Mouse (Mus musculus) kidney, adult 11 months (tissue): ENCODE results near the gene Ccdc88c.
"Not testable (repeated sequence)": the region's sequence is repeated elsewhere in the genome, so short reads cannot be mapped to it uniquely, and the experiment has no call there.

ENCODE experiments used
- DNase-seq: peaks from one replicate; pipeline ENCODE4 v3.0.0; 2022

The Ccdc88c gene

GRCm38 (mm10) chr12:101016412-101016928, 12.4 kb downstream of the Ccdc88c start:
- no peak for DNase-seq

DNA sequence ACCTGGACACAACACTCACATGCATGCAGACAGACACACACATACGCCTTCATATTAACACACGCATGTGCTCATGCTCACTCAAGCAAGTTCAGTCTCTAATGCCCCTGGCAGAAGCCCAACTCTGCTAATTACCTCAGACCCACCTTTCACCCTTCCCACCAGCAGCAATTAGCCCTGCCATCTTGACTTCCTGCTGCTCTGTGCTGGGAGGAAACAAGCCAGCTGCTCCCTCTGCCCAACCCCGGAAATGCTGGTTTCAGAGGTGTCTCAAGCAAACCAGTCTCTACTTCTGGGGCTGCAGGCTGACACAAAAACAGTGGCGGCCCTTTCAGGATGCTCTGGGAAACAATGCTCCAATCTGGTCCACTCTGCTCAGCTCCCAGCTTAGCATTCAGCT, 12.9 kb downstream of the Ccdc88c start:
- no peak for DNase-seq

- no peak for DNase-seq
These were observed 13.7 kb downstream of the Ccdc88c start for GRCm38 (mm10) chr12:101015165-101015560.

- no peak for DNase-seq
These were observed 14.2 kb downstream of the Ccdc88c start for GRCm38 (mm10) chr12:101014549-101015164.

- DNase-seq: not testable (repeated sequence)
These were observed 15.2 kb downstream of the Ccdc88c start for GRCm38 (mm10) chr12:101013668-101014067.

DNA sequence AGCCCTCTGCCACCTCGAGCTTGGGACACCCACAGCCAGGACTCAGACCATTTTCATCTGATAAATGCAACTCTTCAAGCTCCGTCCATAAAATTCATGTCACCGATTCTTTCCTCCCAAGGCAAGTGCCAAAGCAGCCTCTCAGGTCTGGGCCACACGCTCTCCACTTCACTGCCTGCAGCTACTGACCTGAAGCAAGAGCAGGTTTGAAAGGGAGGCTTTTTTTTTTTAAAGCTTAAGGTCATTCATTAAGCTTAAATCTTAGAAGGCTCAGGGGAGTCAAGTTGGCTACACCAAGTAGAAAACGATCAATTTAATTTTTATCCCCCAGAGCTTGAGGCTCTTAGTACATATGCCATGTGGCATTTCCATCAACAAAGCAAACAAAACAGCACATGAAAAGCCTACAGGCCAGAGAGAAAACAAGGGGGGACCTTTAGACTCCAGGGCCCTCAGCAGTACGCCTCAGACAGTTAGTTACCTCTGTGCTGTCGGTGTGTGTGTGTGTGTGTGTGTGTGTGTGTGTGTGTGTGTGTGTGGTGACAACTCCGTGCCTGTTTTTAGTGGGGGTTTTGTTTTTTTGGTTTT, 15.7 kb downstream of the Ccdc88c start:
- DNase-seq: peak; percentile 55

GRCm38 (mm10) chr12:101012197-101013077, 16.4 kb downstream of the Ccdc88c start:
- DNase-seq: no peak

- no peak for DNase-seq
These were observed 17.8 kb downstream of the Ccdc88c start for GRCm38 (mm10) chr12:101011017-101011416.

- peak; percentile 79 for DNase-seq
These were observed 18.5 kb downstream of the Ccdc88c start for GRCm38 (mm10) chr12:101010148-101010920.

DNA sequence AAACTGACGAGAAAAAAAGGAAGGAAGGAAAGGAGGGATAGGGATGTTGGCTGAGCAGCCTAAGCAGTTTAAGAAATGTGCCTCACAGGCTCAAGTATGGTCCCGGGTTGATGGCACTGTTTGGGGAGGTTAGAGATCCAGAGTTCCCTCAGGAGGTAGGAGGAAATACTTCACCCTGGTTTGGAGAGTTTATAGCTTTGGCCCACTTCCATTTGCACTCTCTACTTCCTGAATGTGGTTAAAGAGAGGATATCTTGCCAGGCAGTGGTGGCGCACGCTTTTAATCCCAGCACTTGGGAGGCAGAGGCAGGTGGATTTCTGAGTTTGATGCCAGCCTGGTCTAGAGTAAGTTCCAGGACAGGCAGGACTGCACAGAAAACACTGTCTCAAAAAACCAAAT, 19.6 kb downstream of the Ccdc88c start:
- DNase-seq: no peak

GRCm38 (mm10) chr12:101008648-101009047, 20.2 kb downstream of the Ccdc88c start:
- DNase-seq: no peak

DNA sequence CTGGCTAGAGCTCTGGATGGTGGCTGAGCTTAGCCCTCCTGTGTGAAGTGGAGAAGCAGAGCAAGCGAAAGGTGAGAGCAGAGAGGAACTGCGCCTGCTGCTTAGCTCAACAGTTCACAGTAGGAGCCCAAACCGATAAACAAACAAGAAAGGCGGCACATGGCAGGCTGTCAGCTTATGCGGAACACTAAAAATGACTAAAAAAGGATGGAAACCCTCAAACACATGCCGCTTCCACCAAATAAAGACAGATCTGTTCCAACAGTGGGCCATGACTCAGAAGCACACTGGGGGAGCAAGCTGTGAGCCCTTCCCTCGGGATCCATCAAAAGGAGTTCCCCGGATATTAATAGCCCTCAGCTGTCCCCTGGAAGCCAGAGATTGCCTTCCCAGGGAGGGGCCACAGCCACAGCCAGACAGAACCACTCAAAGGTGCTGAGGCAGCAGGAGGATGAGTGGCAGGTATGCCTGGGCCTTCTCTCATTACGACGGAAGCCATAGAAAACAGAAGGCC, 20.8 kb downstream of the Ccdc88c start:
- no peak for DNase-seq

- no peak for DNase-seq
These were observed 21.4 kb downstream of the Ccdc88c start for GRCm38 (mm10) chr12:101007427-101007826.

GRCm38 (mm10) chr12:101005665-101006420, 23.0 kb downstream of the Ccdc88c start:
- no peak for DNase-seq

DNA sequence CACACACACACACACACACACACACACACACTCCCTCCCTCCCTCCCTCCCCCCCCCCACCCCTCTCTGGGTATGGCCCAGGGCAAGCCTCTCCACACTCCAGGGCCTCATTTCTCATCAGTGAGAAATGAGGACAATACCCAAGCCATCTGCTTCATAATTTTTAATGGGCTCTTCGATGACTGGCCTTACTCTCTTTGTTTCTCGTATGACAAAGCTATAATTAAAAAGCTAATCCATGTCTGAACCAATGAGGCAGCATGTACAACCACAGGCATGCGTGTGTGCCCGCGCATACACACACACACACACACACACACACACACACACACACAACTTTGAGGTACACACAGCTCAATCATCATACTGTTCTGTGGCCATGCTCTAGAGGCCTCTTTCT, 23.9 kb downstream of the Ccdc88c start:
- no peak for DNase-seq

GRCm38 (mm10) chr12:101002801-101003513, 25.9 kb downstream of the Ccdc88c start:
- peak; percentile 93 for DNase-seq

GRCm38 (mm10) chr12:100999061-100999954, 29.5 kb downstream of the Ccdc88c start:
- DNase-seq: no peak

DNA sequence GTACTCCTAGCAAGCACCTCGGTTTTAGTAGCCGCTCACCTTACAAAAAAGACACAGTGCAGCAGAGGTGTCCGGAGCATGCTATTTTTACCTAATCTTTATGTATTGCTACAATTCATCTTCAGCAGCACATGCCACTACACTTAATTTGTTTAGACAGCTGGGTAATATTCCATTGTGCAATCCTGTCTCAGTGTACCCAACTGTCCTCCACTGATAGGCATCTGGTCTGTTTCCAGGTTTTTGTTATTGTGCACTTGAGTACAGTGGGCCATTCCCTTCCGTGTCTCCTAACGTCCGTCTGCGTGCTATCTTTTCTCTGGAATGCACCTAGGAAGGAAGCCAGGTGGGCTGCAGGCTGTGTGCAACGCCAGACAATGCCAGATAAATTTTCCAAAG, 30.3 kb downstream of the Ccdc88c start:
- DNase-seq: no peak

DNA sequence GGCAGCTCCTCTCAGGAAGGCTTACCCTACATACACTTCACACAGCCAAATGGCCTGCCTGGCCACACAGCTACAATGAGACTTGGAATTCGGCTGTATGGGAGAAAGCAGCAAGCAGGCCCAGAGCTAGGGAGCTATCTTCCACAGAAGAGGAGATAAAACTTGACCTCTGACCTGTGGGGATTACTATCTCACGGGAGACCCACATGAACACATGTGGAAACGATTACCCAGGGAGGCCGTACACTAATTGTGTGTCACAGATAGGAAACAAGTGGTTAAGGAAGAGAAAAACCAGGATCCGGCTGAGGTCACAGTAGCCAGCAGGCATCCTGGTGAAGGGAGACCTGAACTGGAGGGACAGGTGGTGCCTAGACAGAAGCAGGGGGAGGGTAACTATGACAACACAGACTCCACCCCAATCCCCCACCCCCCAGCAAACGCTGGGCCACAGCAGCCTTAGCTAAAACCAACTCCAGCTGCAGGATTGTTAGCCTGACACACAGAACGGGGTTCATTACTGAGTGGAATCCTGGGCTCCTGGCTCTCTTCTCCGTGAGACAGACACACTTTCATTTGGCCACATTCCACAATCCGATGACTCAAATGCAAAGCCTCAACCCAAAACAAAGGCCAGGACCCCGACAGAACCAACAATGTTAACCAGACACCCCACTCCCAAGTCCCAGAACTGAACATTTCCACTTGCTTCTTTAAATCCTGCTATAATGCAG, 30.9 kb downstream of the Ccdc88c start:
- DNase-seq: no peak
